Mouse (Mus musculus) heart, embryonic 14.5 days (tissue): ENCODE measurements at regions not wholly inside any gene's neighbourhood (a gene's known extent, or its start where the extent isn't known, plus 50 kb on each side); places are given as distances from the start of the nearest gene placed in this dataset.
A peak's percentile ranks its signal among the peaks of the same experiment; 100 is the strongest.

Experiments
- ATAC-seq: fragments of 200-750 bp; cut with Nextera tagmentation; 2 replicates; pipeline ENCODE4 v1.8.0; 2017; ENCODE audit warnings: low read depth, moderate TSS enrichment; ENCODE audit not compliant: insufficient number of reproducible peaks, insufficient read depth, low FRiP score
- H3K27ac ChIP-seq, 2 experiments: fragments of 200-500 bp in 1 of 2; fragments of 300-500 bp in 1 of 2; sonication (generic) in 1 of 2; replicated peaks in 1 of 2; 2 replicates each; pipeline ENCODE4 v1.5.1; 2012 to 2014; ENCODE audit warnings: low read depth in 2 of 2, low read length in 2 of 2, control low read depth in 1 of 2, mild to moderate bottlenecking in 1 of 2, mixed read lengths in 1 of 2; ENCODE audit not compliant: control insufficient read depth in 1 of 2, insufficient read depth in 1 of 2
- H3K27me3 ChIP-seq: fragments of 300-500 bp; sonication (generic); 2 replicates; pipeline ENCODE4 v1.6.1; 2014; ENCODE audit warnings: mild to moderate bottlenecking, low read length, control low read depth; ENCODE audit not compliant: control insufficient read depth, insufficient read depth
- H3K36me3 ChIP-seq: fragments of 300-500 bp; sonication (generic); 2 replicates; pipeline ENCODE4 v1.6.1; 2014; ENCODE audit warnings: mild to moderate bottlenecking, control low read depth, low read length, mixed read lengths; ENCODE audit not compliant: control insufficient read depth, insufficient read depth
- H3K4me1 ChIP-seq, 2 experiments: fragments of 200-500 bp in 1 of 2; fragments of 300-500 bp in 1 of 2; sonication (generic) in 1 of 2; 2 replicates each; pipeline ENCODE4 v1.6.1; 2012 to 2014; ENCODE audit warnings: low read length in 2 of 2, control low read depth in 1 of 2, mixed read lengths in 1 of 2; ENCODE audit not compliant: control insufficient read depth in 2 of 2, insufficient read depth in 2 of 2
- H3K4me2 ChIP-seq: fragments of 300-500 bp; sonication (generic); 2 replicates; pipeline ENCODE4 v1.6.1; 2014; ENCODE audit warnings: mild to moderate bottlenecking, low read length
- H3K4me3 ChIP-seq, 2 experiments: fragments of 200-500 bp in 1 of 2; fragments of 300-500 bp in 1 of 2; sonication (generic) in 1 of 2; 2 replicates each; pipeline ENCODE4 v1.5.1; 2012 to 2014; ENCODE audit warnings: low read length in 2 of 2, mild to moderate bottlenecking in 2 of 2, control low read depth in 1 of 2, low read depth in 1 of 2, moderate library complexity in 1 of 2; ENCODE audit not compliant: control insufficient read depth in 1 of 2, insufficient read depth in 1 of 2
- H3K9ac ChIP-seq: fragments of 300-500 bp; sonication (generic); 2 replicates; pipeline ENCODE4 v1.6.1; 2014; ENCODE audit warnings: mild to moderate bottlenecking, low read length
- H3K9me3 ChIP-seq: fragments of 300-500 bp; sonication (generic); 2 replicates; pipeline ENCODE4 v1.6.1; 2016; ENCODE audit warnings: low read length, control low read depth; ENCODE audit not compliant: control insufficient read depth
- WGBS: fragments of 180-500 bp; shearing (Covaris S2); extraction: QIAGEN DNeasy Blood & Tissue Kit; methylation state at CpG from one replicate; pipeline ENCODE4 v1.1.7; 2014; 5-methylcytosine and 5-hydroxymethylcytosine counted together

GRCm38 (mm10) chr8:62284378-62285110, 161.6 kb upstream of the Anxa10 start:
- peak; percentile 96 for ATAC-seq
- WGBS = 24% methylated on average over 12 of the region's 12 CpGs
- Histone ChIP-seq H3K36me3 (no peaks in the 10 kb centered on the region), H3K9me3 (no peaks in the 10 kb centered on the region), H3K9ac (peak overlapping the region; percentile 65), H3K4me1 (peaks cover 9 to 26% of the 10 kb centered on the region in 2 experiments), H3K4me3 (peak overlapping the region; percentile 11 to 27; a peak in 3 of 4 replicates), H3K4me2 (peak overlapping the region; percentile 62), H3K27ac (peak overlapping the region; percentile 86 to 95), H3K27me3 (no peaks in the 10 kb centered on the region)

DNA sequence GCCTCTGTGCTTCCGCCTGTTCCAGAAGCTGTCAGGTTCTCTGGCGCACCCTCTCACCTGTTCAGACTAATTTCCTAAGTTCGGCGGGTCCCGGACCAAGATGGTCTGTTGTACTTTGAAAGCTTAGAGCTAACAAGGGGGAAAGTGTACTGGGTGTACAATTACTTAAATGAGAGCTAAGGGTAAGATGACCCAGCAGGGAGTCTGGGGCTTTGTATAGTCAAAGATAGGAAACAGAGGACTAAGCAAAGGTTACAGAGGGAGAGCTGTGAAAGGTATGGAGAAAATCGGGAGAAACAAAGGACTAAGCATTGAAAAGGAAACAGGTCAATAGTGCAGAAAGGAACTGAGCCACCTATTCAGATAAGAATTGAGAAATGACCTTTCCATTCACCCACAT, 127.6 kb upstream of the Anxa10 start:
- no peaks in the 10 kb centered on the region for H3K36me3 ChIP-seq
- H3K4me2 ChIP-seq = no peak overlapping the region
- H3K27ac ChIP-seq = no peak overlapping the region
- H3K9ac ChIP-seq = no peak overlapping the region
- 90% methylated on average over 5 of the region's 6 CpGs for WGBS
- no peak for ATAC-seq
- no peaks in the 10 kb centered on the region for H3K27me3 ChIP-seq
- no peak overlapping the region for H3K4me3 ChIP-seq
- H3K9me3 ChIP-seq = no peaks in the 10 kb centered on the region
- H3K4me1 ChIP-seq = no peaks in the 10 kb centered on the region
